Mouse (Mus musculus): ENCODE data around the gene Rps29.
A peak's percentile ranks its signal among the peaks of the same experiment; 100 is the strongest.

The Rps29 gene

GRCm38 (mm10) chr12:69158765-69159577 is at the start of gene Rps29:
TSS of gene Rps29 (minus strand) at chr12:69159186.
- peak; percentile 98 for DNase-seq

DNA sequence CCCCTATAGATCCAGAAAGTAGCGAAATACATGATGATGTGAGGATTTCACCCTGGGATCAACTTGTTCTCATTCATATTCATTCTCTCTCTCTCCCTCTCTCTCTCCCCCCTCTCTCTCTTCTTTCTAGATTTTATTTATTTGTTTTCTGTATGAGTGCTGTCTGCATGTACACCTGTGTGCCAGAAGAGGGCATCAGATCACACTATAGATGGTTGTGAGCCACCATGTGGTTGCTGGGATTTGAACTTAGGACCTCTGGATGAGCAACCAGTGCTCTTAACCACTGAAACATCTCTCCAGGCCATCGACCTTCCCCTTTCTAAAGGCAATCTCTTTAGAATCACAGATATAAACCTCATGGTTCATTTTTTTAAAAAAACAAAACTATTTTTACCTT is 49.5 kb upstream of the Rps29 start:
- no peak for DNase-seq

DNA sequence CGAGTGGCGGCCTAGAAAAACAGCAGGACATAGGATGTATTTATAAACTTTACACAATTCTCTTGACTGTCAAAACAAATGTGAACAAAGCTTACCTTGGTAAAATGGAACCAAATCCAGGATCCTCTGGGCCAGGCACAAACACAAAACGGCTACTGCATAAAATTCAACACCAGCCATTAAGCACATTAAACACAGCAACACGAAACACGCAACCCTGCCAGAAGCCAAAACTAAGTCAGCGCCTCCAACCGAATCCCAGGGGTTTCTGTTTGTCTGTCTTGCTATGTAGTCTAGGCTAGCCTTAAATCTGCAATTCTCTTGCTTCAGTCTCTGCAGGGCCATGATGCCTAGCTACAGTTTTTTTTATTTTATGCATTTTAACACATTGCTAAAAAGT is 48.9 kb upstream of the Rps29 start:
- DNase-seq = no peak

DNA sequence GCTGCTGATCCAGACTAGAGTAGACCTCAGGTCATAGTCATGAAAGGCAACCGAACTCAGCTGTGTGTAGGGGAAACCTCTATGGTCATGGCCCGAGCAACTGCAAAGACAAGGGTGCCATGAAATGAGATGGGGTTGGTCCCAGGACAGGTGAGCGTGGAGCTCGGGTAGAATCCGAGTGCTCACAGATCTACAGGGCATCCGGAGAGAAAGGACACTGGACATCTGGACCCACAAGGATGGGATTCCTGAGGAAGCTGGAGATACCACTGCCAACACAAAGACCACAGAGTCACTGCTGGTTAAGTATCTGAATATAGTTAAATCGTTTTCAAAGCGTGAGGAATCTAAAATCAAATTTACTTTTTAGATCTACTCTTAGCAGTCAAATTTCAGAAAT is 48.4 kb upstream of the Rps29 start:
- no peak for DNase-seq

GRCm38 (mm10) chr12:69204052-69204833 is 45.3 kb upstream of the Rps29 start, which contains the start of gene Gm49384:
TSS of gene Gm49384 (minus strand) at chr12:69204267.
- DNase-seq = no peak

GRCm38 (mm10) chr12:69198985-69199384 is 40.0 kb upstream of the Rps29 start:
- no peak for DNase-seq

- DNase-seq = peak; percentile 85
Measured at GRCm38 (mm10) chr12:69198164-69198535, 39.2 kb upstream of the Rps29 start, which contains the start of gene Dnaaf2. TSS of gene Dnaaf2 (minus strand) at chr12:69198429.

GRCm38 (mm10) chr12:69197378-69198163 is 38.6 kb upstream of the Rps29 start:
- peak; percentile 61 for DNase-seq

GRCm38 (mm10) chr12:69196444-69197377 is 37.7 kb upstream of the Rps29 start, which contains the start of gene Gm49383:
TSS of gene Gm49383 (minus strand) at chr12:69197104.
- peak; percentile 78 for DNase-seq

DNA sequence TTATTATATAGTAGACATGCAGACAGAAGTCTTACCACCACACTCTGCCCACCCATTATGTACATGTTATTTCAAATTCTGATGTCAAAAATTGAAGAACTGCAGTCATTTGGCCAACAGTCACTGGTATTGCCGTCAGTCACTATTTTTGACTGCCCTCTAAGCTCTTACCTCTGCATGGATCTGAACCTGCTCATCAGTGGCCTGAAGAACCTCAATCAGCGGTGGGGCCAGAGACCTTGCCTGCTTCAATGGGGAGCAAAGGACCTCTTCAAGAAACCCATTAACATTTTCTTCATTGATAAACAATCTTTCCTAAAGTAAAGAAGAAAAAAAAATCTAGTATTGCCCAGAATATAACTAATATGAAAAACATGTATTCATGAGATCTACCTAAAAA is 33.7 kb upstream of the Rps29 start:
- DNase-seq = no peak

DNA sequence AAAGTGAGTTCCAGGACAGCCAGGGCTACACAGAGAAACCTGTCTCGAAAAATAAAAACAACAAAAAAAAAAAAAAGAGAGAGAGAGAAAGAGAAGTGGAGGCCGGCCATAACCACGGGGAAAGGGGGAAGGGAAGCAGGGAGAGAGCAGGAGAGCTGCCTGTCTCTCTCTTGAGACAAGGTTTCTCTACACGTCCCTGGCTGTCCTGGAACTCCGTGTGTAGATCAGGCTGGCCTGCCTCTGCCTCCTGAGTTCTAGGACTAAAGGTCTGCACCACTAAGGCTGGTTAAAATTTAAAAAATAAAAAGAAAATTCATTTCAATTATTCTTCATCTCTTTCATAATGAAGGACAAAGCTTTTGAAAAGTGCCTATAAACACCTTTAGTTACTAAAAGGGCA is 32.4 kb upstream of the Rps29 start:
- DNase-seq = no peak

DNA sequence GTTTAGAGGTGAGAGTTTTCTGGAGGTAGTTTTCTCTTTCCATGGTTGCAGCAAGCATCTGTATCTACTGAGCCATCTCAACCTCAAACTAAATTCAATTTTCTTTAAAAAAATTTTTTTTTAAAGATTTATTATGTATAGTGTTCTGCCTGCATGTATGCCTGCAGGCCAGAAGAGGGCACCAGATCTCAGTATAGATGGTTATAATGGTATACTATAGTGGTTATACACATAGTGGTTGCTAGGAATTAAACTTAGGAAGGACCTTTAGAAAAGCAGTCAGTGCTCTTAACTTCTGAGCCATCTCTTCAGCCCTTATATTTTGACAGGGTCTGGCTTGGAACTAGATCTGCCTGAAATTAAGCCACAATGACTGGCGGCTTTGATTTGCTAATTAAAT is 31.5 kb upstream of the Rps29 start:
- no peak for DNase-seq

GRCm38 (mm10) chr12:69190074-69190473 is 31.1 kb upstream of the Rps29 start:
- DNase-seq = no peak

DNA sequence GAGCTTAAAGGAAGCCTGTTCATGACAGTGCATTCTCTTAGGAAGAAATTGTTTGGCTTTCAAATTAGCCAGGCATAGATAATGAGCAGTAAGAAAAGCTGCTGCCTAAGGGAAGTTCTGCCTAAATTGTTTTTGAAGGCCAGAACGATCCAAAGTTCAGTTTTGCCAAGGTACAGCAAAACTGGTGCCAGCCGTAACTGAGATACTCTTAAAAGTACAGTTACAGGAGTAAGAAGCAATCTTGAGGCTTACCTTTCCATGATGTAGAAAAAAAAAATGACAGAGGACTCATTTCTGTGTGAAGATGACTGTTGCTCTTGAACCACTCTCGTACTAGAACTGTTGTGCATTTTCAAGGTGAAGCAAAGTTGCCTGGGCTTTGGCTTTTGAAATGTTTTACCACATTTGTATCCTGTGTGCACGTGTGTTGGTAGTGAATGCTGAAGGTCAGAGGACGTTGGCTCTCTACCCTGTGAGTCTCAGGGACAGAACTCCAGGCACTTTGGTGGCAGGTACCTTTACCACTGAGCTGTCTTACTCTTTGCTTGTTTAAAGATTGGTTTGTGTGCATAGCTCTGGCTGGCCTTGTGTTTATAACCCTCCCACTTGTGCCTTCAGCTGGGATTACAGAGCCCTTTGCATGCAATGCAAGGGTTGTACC is 28.0 kb upstream of the Rps29 start:
- peak; percentile 53 for DNase-seq

DNA sequence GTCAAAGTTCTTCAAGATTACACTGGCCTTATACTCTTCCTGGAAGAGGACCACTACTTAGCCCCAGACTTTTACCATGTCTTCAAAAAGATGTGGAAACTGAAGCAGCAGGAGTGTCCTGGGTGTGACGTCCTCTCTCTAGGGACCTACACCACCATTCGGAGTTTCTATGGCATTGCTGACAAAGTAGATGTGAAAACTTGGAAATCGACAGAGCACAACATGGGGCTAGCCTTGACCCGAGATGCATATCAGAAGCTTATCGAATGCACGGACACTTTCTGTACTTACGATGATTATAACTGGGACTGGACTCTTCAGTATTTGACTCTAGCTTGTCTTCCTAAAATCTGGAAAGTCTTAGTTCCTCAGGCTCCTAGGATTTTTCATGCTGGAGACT is 26.4 kb upstream of the Rps29 start:
- DNase-seq = peak; percentile 20

DNA sequence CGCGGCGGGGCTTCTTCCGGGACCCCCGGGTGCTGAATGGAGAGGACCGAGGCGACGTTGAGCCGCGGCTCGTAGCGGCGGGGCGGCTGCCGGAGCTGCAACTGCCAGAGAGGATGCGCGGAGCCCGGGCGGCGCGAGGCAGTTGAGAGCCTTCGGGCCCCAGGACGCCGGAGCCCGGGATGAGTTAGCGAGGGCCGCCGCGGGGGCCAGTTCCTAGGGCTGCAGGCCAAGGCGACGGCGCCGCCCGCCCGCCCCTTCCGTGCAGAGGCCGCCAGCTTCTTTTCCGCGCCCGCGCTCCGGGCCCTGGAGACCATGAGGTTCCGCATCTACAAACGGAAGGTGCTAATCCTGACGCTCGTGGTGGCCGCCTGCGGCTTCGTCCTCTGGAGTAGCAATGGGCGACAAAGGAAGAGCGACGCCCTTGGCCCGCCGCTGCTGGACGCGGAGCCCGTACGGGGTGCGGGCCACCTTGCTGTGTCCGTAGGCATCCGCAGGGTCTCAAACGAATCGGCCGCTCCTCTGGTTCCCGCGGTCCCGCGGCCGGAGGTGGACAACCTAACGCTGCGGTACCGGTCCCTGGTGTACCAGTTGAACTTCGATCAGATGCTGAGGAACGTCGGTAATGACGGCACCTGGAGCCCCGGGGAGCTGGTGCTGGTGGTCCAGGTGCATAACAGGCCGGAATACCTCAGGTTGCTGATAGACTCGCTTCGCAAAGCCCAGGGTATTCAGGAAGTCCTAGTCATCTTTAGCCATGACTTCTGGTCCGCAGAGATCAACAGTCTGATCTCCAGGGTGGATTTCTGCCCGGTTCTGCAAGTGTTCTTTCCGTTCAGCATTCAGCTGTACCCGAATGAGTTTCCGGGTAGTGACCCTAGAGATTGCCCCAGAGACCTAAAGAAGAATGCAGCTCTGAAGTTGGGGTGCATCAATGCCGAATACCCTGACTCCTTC is 25.6 kb upstream of the Rps29 start:
- DNase-seq = no peak

DNA sequence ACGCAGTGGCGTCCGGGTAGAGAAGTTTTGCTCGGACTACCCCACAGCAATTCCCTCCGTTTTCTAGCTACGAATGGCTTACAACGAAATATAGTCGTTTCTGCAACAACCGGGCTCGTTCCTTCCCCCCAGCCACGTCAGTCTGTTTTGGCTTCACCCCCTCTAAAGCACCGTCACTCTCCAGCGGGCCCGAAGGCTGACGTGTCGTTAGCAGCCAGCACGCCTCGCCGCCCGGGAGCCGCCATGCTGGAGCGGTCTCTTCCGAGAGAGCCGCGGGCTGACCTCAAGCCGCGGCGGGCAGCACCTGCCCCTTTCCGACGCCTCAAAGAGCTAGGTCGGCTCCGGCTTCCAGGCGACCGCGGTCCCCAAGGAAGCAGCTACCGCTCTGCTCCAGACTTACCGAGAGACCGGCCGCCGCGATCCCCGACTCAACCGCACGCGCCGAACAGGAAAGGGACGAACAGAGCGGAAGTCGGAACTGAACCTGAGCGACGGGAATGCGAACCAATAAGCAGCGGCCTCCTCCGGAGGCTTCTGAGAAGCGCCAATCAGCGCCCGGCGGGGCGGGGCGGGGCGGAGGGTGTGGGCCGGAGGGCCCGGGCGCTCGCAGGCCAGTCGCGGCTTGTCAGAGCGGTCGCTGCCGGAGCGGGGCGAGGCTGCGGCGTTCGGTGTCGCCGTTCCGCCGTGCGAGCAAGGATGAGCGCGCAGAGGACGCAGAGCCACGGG is 24.8 kb upstream of the Rps29 start, which contains the start of the genes Rpl36al and Mgat2:
TSS of gene Rpl36al (minus strand) at position 501 of the 726 bp plus-strand sequence.
TSS of gene Mgat2 (plus strand) at position 575 of the 726 bp plus-strand sequence.
- DNase-seq = peak; percentile 99

DNA sequence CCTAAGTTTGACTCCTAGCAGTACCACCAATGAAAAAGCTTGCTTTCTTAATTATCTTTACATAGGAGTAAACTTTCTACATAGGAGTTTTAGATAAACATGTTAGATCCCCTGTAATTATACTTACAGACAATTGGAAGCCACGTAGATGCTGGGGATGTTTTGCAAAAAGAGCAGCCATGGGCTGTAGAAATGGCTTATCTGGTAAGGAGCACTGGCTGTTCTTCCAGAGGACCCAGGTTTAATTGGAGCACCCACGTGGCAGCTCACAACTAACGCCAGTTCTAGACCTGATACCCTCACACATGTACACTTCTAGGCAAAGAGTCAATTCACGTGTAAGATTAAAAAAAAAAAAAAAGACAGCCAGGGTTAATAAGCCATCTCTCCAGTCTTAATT is 22.8 kb upstream of the Rps29 start:
- no peak for DNase-seq

DNA sequence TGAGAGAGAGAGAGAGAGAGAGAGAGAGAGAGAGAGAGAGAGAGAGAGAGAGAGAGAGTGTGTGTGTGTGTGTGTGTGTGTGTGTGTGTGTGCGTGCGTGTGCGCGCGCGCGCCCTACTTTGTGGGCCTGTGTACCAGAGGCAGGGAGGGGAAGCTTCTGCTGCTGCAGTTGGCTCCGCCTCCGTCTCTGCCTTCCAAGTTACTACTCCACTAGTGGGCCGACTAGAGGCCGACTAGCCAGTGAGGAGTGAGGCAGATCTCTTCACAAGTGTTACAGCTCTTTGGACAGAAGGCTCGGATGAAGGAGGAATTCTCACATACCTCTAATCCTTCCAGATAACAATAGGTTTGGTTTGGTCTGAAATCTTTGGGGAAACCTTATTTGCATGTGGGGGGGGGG is 20.4 kb upstream of the Rps29 start:
- no peak for DNase-seq
